Mouse (Mus musculus): ENCODE measurements around the gene Fdxacb1. TPM values are rescaled to one million over a fixed set of nuclear protein-coding genes. Genes with fewer than 3 reads are reported as not detected.

Gene Fdxacb1
- total RNA-seq, 2 experiments from 2014 or later = 4.4 to 6.0 TPM

GRCm38 (mm10) chr9:50742744-50743143 lies 25.3 kb upstream of the Fdxacb1 start:
- intact Hi-C loops (cut with DNase I) = no loop called here
- no peak for DNase-seq (ENCODE audit: low spot score in 2 of 2)

GRCm38 (mm10) chr9:50745806-50746205 lies 22.2 kb upstream of the Fdxacb1 start:
- no peak for DNase-seq (ENCODE audit: low spot score in 2 of 2)
- intact Hi-C loops (cut with DNase I) = no loop called here

GRCm38 (mm10) chr9:50746214-50746677 lies 21.8 kb upstream of the Fdxacb1 start, which contains the start of gene 2310030G06Rik:
Gene 2310030G06Rik (minus strand): TSS chr9:50746536.
- no peak for DNase-seq (ENCODE audit: low spot score in 2 of 2)
- intact Hi-C loops (cut with DNase I) = no loop called here

- intact Hi-C loops (cut with DNase I) = no loop called here
- no peak for DNase-seq (ENCODE audit: low spot score in 2 of 2)
These were observed 17.3 kb upstream of the Fdxacb1 start for GRCm38 (mm10) chr9:50750706-50751105.

GRCm38 (mm10) chr9:50751323-50751722 lies 16.7 kb upstream of the Fdxacb1 start, which contains the start of gene Cryab:
Gene Cryab (plus strand): TSS chr9:50751325.
- no peak for DNase-seq (ENCODE audit: low spot score in 2 of 2)
- intact Hi-C loops (cut with DNase I) = no loop called here

GRCm38 (mm10) chr9:50752054-50752602 lies 15.9 kb upstream of the Fdxacb1 start, which contains the start of gene Hspb2:
Gene Hspb2 (minus strand): TSS chr9:50752354.
- intact Hi-C loops (cut with DNase I) = no loop called here
- DNase-seq (ENCODE audit: low spot score in 2 of 2) = no peak

GRCm38 (mm10) chr9:50752784-50753615 lies 15.0 kb upstream of the Fdxacb1 start:
- intact Hi-C loops (cut with DNase I) = no loop called here
- peak; percentile 70 to 76 for DNase-seq (ENCODE audit: low spot score in 2 of 2)

GRCm38 (mm10) chr9:50753947-50754346 lies 14.1 kb upstream of the Fdxacb1 start:
- DNase-seq (ENCODE audit: low spot score in 2 of 2) = no peak
- intact Hi-C loops (cut with DNase I) = no loop called here

GRCm38 (mm10) chr9:50756711-50757110 lies 11.3 kb upstream of the Fdxacb1 start:
- intact Hi-C loops (cut with DNase I) = no loop called here
- DNase-seq (ENCODE audit: low spot score in 2 of 2) = no peak

- no peak for DNase-seq (ENCODE audit: low spot score in 2 of 2)
- intact Hi-C loops (cut with DNase I) = no loop called here
These were observed 6.4 kb upstream of the Fdxacb1 start for GRCm38 (mm10) chr9:50761520-50762243.

- DNase-seq (ENCODE audit: low spot score in 2 of 2) = no peak
- intact Hi-C loops (cut with DNase I) = no loop called here
These were observed 4.7 kb upstream of the Fdxacb1 start for GRCm38 (mm10) chr9:50763331-50763730.

GRCm38 (mm10) chr9:50767531-50768106 lies 417 bp upstream of the Fdxacb1 start:
- intact Hi-C loops (cut with DNase I) = loop anchor here (2.0 to 5.0 kb wide), 2 partner anchors 40 to 69 kb away; no protein-coding TSS in a partner anchor
- DNase-seq (ENCODE audit: low spot score in 2 of 2) = peak in 1 of 2 experiments; percentile 18

GRCm38 (mm10) chr9:50770011-50770410 lies 2.0 kb downstream of the Fdxacb1 start:
- no peak for DNase-seq (ENCODE audit: low spot score in 2 of 2)
- intact Hi-C loops (cut with DNase I) = no loop called here

GRCm38 (mm10) chr9:50774026-50774462 lies 6.0 kb downstream of the Fdxacb1 start:
- intact Hi-C loops (cut with DNase I) = no loop called here
- DNase-seq (ENCODE audit: low spot score in 2 of 2) = no peak

GRCm38 (mm10) chr9:50774991-50775612 lies 7.1 kb downstream of the Fdxacb1 start, which contains the start of the genes Alg9 and 1110032A03Rik:
Gene Alg9 (plus strand): TSS chr9:50775019.
Gene 1110032A03Rik (minus strand): TSS chr9:50775520.
- intact Hi-C loops (cut with DNase I) = no loop called here

GRCm38 (mm10) chr9:50775662-50776126 lies 7.7 kb downstream of the Fdxacb1 start:
- DNase-seq (ENCODE audit: low spot score in 2 of 2) = peak in 1 of 2 experiments; percentile 31
- intact Hi-C loops (cut with DNase I) = no loop called here

More at GRCm38 (mm10) chr9:50774991-50775612, 7.1 kb downstream of the Fdxacb1 start, which contains the start of the genes Alg9 and 1110032A03Rik:
- peak; percentile 90 to 93 for DNase-seq (ENCODE audit: low spot score in 2 of 2)

- intact Hi-C loops (cut with DNase I) = no loop called here
- no peak for DNase-seq (ENCODE audit: low spot score in 2 of 2)
These were observed 8.2 kb downstream of the Fdxacb1 start for GRCm38 (mm10) chr9:50776162-50776760.

GRCm38 (mm10) chr9:50782155-50782554 lies 14.1 kb downstream of the Fdxacb1 start:
- no peak for DNase-seq (ENCODE audit: low spot score in 2 of 2)

More at GRCm38 (mm10) chr9:50782155-50782554, 14.1 kb downstream of the Fdxacb1 start:
- intact Hi-C loops (cut with DNase I) = no loop called here

All from left cerebral cortex, postnatal 36 days (tissue).